Mouse (Mus musculus) megakaryocyte-erythroid progenitor cell, adult 5-6 weeks (primary cell): Measurements from ENCODE around the gene Surf4. TPM values are rescaled to one million over a fixed set of nuclear protein-coding genes. Genes with fewer than 3 reads are reported as not detected.

Experiments
- ATAC-seq: replicated peaks from 2 replicates; pipeline ENCODE4 v1.8.0; 2016; ENCODE audit warnings: mild to moderate bottlenecking, inconsistent platforms; ENCODE audit not compliant: severe bottlenecking, poor library complexity, low FRiP score, low TSS enrichment
- total RNA-seq, 2 experiments: library from RNA; stranded (forward) in 1 of 2; stranded (reverse) in 1 of 2; fragments of 200-1000, 215-1000 nt in 1 of 2; fragments of >200 nt in 1 of 2; fragmentation: Nextera tagmentation in 1 of 2; gene quantifications; 2 replicates each; pipeline ENCODE4 v1.2.3; 2014 to 2017

Gene Surf4
- total RNA-seq, 2 experiments from 2014 or later = 52.4 to 59.8 TPM

- no peak for ATAC-seq
These were observed 1.6 kb upstream of the Surf4 start for GRCm38 (mm10) chr2:26935286-26935685.

- ATAC-seq = 0 out of 2 replicates have a peak, but pooled peaks have one; percentile 10
These were observed 1.0 kb downstream of the Surf4 start for GRCm38 (mm10) chr2:26932473-26933303.

GRCm38 (mm10) chr2:26930390-26930789 lies 3.3 kb downstream of the Surf4 start:
- ATAC-seq = peak; percentile 34; the same call in 1 of the 2 replicates

GRCm38 (mm10) chr2:26927745-26928476 lies 5.8 kb downstream of the Surf4 start:
- no peak for ATAC-seq

GRCm38 (mm10) chr2:26921784-26922183 lies 11.9 kb downstream of the Surf4 start:
- ATAC-seq = no peak

- no peak for ATAC-seq
These were observed 13.4 kb downstream of the Surf4 start for GRCm38 (mm10) chr2:26920190-26920855.

- ATAC-seq = no peak
These were observed 14.0 kb downstream of the Surf4 start for GRCm38 (mm10) chr2:26919684-26920083.

GRCm38 (mm10) chr2:26916738-26917137 lies 17.0 kb downstream of the Surf4 start:
- peak; percentile 46 for ATAC-seq

- peak; percentile 74 for ATAC-seq
These were observed 17.6 kb downstream of the Surf4 start, which contains the start of the genes Surf2 and Surf1 for GRCm38 (mm10) chr2:26915927-26916728. Surf2 (plus strand) TSS chr2:26916367. Surf1 (minus strand) TSS chr2:26916530.

- no peak for ATAC-seq
These were observed 19.4 kb downstream of the Surf4 start for GRCm38 (mm10) chr2:26914148-26914941.

- no peak for ATAC-seq
These were observed 20.1 kb downstream of the Surf4 start for GRCm38 (mm10) chr2:26913416-26914147.

GRCm38 (mm10) chr2:26912253-26912770 lies 21.4 kb downstream of the Surf4 start:
- ATAC-seq = no peak

- peak; percentile 46 for ATAC-seq
These were observed 22.5 kb downstream of the Surf4 start for GRCm38 (mm10) chr2:26910994-26911765.

- peak; percentile 81 for ATAC-seq
These were observed 23.4 kb downstream of the Surf4 start, which contains the start of the genes Med22 and Rpl7a for GRCm38 (mm10) chr2:26910124-26910993. Med22 (minus strand) TSS chr2:26910677. Rpl7a (plus strand) TSS chr2:26910764.

GRCm38 (mm10) chr2:26909387-26909784 lies 24.3 kb downstream of the Surf4 start:
- ATAC-seq = no peak
